Mouse (Mus musculus) adrenal gland, adult 18-20 months (tissue): ENCODE measurements around the gene Slc16a2. TPM values are rescaled to one million over a fixed set of nuclear protein-coding genes. Genes with fewer than 3 reads are reported as not detected.

ENCODE experiments used
- DNase-seq, 2 experiments: peaks; one replicate each; pipeline ENCODE4 v3.0.0; 2021 to 2022; ENCODE audit warnings: low spot score in 2 of 2
- total RNA-seq, 2 experiments: library from RNA; stranded (reverse); gene quantifications; 1 replicate in 1 of 2; 2 replicates in 1 of 2; pipeline ENCODE4 v1.2.3; 2021

Gene Slc16a2
- total RNA-seq, 2 experiments from 2014 or later = 25.2 to 52.4 TPM

DNA sequence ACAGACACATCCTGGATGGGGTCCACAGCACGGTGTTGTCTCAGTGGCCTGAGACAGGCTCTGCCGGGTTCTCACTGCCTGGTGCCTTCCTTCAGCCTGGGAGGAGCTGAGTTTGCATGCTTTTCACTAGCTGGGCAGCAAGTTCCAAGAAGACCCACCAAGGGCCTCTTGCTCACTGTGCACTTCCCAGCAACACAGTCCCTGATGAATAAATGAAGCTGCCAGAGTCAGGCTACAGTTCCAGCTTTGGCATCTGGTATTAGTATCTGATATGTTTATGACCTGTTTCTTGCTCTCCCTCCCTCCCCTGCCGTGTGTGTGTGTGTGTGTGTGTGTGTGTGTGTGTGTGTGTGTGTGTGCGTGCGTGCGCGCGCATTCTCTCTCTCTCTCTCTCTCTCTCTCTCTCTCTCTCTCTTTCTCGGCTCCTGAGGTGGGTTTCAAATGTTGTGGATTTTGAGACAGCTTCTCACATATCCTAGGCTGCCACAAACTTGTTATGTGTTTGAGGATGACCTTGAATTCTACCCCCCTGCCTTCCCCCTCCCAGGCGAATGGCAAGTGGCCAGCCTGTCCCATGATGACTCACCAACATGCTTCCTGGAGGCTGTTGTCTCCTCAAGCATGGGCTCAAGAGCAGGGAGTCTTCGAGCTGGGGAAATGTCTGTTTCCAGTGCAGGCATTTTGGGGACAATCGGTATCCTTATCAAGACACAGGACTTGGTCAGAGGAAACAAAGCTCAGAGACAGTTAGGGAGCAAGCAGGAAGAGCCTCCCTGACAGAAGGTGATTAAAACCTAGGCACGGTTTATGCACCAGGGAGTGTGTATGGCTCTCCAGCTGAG, 80.3 kb downstream of the Slc16a2 start:
- DNase-seq = peak; percentile 50 to 54

DNA sequence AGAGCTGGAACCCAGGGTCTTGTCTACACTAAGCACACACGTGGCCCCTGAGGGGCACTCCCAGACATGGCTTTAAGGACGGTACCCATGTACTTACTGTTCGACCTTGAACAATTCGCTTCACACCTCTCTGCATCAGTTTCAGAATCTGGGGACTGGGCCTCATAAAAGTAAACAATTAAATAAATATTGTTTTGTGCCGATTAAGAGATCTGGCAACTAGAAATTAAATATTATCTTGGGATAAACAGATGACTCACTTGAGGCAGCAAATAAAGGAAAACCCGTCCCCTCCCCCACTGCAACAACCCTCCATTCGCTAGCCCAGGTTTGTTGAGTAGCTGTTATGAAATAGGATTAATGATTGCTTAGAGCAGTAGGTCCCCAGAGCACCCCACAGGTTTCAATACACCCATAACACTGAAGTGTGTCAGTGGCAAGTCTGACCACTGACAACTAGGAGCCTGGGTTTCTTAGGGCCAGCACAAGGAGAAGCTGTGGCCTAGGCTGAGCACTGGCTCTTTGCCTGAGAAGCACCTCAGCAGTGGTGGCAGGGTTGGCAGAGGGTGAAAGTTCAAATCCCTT, 87.7 kb downstream of the Slc16a2 start:
- DNase-seq = no peak

DNA sequence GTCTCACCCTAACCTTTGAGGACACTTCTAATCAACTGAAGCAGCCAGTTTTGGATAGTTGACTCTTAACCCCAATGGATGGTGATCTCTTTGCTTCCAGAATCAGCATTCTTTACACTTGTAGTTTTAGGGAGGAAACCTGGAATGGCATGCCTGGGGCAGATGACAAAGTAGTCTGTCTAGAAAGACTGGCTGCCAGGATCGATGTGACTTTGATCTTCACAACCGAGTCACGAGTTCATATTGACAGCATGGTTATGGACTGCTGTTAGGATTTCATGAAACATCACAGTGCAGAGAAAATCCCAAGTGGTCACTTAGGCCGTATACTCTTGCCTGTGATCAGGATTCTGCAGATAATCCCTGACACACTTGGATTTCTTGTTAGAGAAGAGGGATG, 88.7 kb downstream of the Slc16a2 start:
- DNase-seq = no peak

DNA sequence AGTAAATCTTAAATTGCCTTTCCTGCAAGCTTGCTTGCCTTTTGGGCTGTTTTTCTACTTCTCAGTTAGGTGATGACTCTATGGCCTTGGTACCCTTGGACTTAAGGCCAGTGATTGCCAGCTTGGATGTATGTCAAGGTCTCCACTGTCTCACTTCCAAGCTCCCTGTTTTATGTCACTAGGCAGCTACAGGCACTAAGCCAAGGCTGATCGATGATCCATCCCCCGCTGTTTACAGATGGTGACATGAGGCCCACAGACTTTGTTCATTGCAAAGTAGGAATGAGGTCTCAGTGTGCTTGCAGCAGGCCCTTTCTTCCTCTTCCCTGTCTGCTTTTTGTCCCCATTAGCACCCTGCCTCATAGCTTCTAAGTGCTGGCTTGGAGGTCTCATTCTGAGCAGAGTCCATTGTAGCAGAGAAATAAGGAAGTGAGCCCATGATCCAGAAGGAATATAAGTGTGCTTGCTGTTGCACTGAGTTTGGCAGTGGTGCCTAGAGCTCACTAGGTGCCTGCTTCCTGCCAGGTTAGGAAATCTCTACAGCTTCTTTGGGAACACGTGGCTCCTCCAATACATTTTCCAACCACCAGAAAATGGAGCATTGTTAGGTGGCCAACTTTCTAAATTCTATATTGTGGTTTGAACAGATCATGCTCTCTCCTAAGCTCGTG, 89.6 kb downstream of the Slc16a2 start:
- peak; percentile 21 to 29 for DNase-seq

GRCm38 (mm10) chrX:103722437-103722836, 99.3 kb downstream of the Slc16a2 start:
- no peak for DNase-seq

GRCm38 (mm10) chrX:103719618-103720185, 102.1 kb downstream of the Slc16a2 start:
- no peak for DNase-seq

- DNase-seq = no peak
These were observed 108.9 kb downstream of the Slc16a2 start for GRCm38 (mm10) chrX:103712922-103713321.

DNA sequence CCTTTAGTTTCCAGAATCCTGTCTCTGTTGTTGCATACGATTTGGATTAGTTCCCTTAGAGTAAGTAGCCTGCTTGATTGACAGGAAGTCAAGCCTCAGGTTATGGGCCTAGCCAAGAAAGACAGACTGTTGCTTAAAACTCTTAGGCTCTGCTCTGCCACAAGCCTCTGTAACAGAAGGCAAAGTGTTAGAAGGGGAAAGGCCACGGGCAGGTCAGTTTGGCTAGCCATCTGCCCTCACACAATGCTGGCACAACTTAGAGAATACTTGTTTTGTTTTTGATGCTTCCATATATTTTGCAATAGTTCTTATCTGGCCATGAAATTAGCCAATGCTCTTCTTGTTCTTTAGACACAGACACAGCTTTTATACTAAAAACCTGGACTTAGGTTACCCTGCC, 112.1 kb downstream of the Slc16a2 start:
- no peak for DNase-seq

DNA sequence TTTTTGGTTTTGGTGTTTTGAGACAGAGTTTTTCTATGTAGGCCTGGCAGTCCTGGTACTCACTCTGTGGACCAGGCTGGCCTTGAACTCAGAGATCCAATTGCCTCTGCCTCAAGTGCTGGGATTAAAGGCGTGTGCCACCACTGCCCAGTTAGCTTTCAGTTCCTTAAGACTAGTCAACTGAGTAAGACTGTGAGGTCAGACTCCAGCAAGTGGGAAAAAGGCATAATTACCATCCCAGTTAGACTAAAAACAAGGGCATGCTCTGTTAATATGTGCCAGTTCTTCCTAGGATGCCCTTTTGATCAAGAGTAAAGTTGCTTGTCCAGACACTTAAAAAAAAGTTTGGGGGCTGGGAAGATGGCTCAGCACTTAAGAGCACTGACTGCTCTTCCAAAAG, 113.2 kb downstream of the Slc16a2 start:
- DNase-seq = no peak

GRCm38 (mm10) chrX:103704611-103705010, 117.2 kb downstream of the Slc16a2 start:
- no peak for DNase-seq

DNA sequence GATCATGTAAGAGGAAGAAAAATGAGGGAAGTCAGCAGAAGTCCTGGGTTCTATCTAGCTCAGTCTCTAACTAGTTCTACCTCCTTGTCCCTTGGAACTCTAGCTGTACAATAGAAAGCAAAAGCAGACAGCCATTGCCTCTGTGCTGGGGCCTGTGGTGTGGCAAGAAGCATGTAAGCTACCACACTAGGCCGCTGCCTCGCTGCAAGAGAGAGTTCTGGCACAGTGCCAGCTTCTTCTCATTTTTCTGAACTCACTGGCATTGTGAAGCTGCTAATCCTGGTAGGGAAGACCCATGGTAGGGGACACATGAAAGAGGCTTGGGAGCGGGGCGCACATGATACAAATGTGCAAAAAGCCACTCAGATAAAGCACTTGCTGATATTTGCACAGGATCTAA, 117.8 kb downstream of the Slc16a2 start:
- DNase-seq = peak; percentile 34 to 38

DNA sequence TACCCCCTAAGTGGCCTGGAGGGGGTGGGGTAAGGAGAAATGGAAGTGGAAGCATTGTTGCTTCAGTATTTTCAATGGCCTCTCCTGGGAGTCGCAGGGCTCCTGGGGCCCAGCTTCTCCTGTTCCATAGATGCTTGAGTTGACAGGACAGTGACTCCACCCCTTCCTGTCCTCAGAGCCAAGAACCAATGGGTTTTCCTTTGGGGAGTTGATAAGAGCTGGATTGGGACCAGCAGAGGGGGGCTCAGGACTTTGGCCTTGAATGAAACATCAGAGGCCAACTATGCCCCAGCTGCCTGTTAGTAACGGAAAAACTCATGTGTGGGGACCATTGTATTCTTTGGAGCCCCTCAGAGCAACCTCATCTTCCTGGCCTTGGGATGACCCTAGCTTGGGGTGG, 124.0 kb downstream of the Slc16a2 start:
- no peak for DNase-seq

DNA sequence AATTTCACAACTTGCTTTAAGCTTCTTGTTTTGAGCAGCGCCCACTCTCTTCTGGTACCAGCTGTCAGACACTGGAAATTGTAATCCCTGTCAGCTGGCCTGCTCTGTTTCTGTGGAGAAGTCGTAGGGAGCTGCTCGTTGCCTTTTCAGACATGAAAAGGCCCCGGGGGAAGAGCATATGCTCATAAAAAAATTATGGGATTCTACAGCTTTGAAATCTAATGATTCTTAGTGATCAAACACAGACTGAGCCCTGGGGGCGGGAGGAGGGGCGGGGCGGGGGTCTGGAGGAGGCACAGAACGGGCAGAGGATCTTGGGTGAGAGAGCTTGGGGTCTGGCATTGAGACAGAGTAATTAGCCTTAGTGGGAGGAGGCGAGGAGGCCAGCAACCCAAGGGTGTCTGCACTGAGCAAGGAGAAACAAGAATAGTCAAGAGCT, 125.7 kb downstream of the Slc16a2 start:
- DNase-seq = no peak

- DNase-seq = peak; percentile 15 to 43
These were observed 126.4 kb downstream of the Slc16a2 start for GRCm38 (mm10) chrX:103695165-103695996.

GRCm38 (mm10) chrX:103694787-103695164, 127.0 kb downstream of the Slc16a2 start:
- DNase-seq = no peak

DNA sequence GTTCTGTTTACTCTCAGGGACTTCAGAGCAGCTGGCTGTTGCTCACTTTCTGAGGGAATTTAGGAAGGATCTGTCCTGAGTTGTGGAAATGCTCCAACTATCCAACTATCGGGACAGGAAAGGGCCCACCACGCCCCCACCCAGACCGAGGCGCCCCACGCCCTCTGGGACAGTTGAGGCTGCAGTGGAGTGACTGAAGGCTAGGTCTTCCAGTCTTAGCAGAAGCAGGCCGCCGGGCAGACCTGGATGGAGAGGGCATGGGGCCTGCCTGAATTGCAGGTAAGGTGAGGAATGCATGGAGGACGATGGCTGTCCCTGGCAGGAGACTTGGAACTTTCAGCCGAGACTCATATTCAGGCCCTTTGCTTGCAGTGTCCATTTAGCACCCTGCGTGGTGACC, 127.4 kb downstream of the Slc16a2 start:
- no peak for DNase-seq

DNA sequence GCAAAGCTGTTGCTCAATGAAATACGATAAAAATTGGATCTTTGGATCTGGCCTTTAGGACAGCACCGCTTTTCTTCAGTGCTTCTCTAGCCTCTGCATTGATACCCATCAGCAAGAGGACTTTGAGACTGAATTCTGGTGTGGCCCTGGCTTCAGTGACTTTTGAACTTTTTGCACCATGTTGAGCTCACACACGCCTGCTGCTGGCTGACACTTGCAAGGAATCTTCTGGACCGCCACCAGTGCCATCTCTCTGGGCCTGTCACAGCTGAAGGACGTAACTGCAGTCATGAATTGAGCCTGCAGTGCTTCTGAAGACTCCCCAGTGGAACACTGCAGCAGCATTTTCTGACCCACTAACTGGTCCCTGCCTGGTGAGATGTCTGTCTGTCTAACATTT, 128.9 kb downstream of the Slc16a2 start:
- DNase-seq = no peak

GRCm38 (mm10) chrX:103688551-103688950, 133.2 kb downstream of the Slc16a2 start:
- no peak for DNase-seq

DNA sequence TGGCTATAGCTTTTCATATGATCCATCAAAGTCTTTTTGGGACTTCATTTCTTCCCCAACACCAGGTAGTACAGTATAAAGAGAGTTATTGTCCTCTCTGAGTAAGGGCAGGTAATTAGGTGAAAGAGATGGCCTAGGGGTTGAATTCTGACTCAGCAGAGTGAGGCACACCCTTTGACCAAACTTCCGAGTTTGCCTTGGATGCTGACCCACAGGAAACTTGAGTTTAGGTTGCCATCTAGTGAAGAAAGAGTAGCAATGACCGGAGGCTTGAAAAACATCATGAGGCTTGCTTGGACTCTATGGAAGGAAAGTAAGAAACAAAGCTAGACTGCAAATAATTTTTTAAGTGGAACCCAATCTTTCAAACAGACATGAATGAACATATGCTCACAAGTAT, 147.1 kb downstream of the Slc16a2 start:
- DNase-seq = no peak

GRCm38 (mm10) chrX:103673761-103674160, 148.0 kb downstream of the Slc16a2 start:
- DNase-seq = no peak

DNA sequence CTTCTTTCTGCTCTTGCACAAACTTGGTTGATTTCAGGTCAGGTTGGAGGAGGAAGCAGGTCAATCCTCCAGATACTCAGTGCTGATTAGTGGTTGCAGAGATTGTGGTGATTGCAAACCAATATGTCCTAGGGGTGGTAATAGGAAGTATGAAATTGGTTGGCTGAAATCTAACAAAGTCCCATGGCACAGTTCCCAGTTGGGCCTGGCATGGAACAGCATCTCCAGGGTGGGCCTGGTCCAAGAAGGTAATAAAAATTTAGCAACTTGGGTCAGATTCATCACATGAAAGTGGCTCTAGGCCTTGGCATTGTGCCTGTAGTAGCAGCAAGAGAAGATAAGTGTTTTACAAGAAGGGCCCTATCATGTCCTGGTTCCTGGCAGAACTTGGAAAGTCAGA, 151.5 kb downstream of the Slc16a2 start:
- DNase-seq = no peak
